Mouse (Mus musculus): Measurements from ENCODE around the gene Aven. TPM values are rescaled to one million over a fixed set of nuclear protein-coding genes. Genes with fewer than 3 reads are reported as not detected.
A peak's percentile ranks its signal among the peaks of the same experiment; 100 is the strongest.
"Not testable (repeated sequence)": the region's sequence is repeated elsewhere in the genome, so short reads cannot be mapped to it uniquely, and the experiment has no call there.

The Aven gene
- 8.3 and 10.0 TPM in 2 replicates for polyA plus RNA-seq (2014; fragmentation: Nextera tagmentation; extraction: Ambion mirVana)

- WGBS, result under 1% methylated on average over 68 of the region's 87 CpGs
- ATAC-seq (replicated peaks; ENCODE audit: insufficient number of reproducible peaks, low FRiP score, low TSS enrichment, low read depth), result peak; percentile 94
Observed at GRCm38 (mm10) chr2:112492856-112493538, at the start of gene Aven. Aven (plus strand) TSS chr2:112492964.

DNA sequence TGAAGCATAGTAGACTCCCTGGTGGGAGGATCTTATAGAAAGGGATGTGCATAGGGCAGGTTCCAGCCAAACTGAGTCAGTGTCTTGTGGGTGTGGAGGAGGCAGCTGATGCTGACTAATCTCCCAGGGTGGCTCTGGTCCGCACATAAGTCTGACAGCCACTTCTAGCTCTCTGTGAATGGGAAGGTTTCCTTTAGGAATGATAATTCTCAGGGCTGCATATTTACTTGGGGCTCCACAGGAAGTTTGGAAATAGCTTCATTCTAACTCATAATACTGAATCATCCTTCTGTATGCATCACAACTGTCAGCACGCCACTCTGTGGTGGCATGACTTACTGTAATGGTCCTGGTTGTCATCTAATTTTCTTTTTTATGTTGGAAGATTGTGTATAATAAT, 49.3 kb upstream of the Aven start:
- Histone ChIP-seq H3K27me3 (ENCODE audit: control insufficient read depth, insufficient read depth, low read length) (no peaks in the 10 kb centered on the region), H3K36me3 (replicated peaks; ENCODE audit: control insufficient read depth, insufficient read depth, low read depth, low read length) (no peaks in the 10 kb centered on the region), H3K4me1 (ENCODE audit: control insufficient read depth, insufficient read depth, low read length) (no peaks in the 10 kb centered on the region), H3K4me2 (ENCODE audit: low read depth, low read length) (no peak overlapping the region), H3K4me3 (ENCODE audit: low read depth, low read length) (no peak overlapping the region), H3K9me3 (replicated peaks; ENCODE audit: control insufficient read depth, low read length) (no peaks in the 10 kb centered on the region), H3K27ac (replicated peaks; ENCODE audit: low read depth, low read length) (no peak overlapping the region), H3K9ac (replicated peaks; ENCODE audit: low read length) (no peak overlapping the region)
- ATAC-seq (replicated peaks; ENCODE audit: insufficient number of reproducible peaks, low FRiP score, low TSS enrichment, low read depth) (no peak), DNase-seq (ENCODE audit: low spot score) (no peak)
- WGBS, result 59% methylated on average over 2 of the region's 2 CpGs

More at GRCm38 (mm10) chr2:112492856-112493538, at the start of gene Aven:
- H3K27ac ChIP-seq (replicated peaks; ENCODE audit: low read depth, low read length), result peak within 1 kb of the TSS; percentile 99
- H3K9me3 ChIP-seq (replicated peaks; ENCODE audit: control insufficient read depth, low read length), result no peaks in the 10 kb centered on the region
- H3K4me3 ChIP-seq (ENCODE audit: low read depth, low read length), result peak within 1 kb of the TSS; percentile 71
- peak within 1 kb of the TSS; percentile 75 for H3K4me2 ChIP-seq (ENCODE audit: low read depth, low read length)
- H3K27me3 ChIP-seq (ENCODE audit: control insufficient read depth, insufficient read depth, low read length), result no peaks in the 10 kb centered on the region
- H3K36me3 ChIP-seq (replicated peaks; ENCODE audit: control insufficient read depth, insufficient read depth, low read depth, low read length), result no peaks in the 10 kb centered on the region
- H3K4me1 ChIP-seq (ENCODE audit: control insufficient read depth, insufficient read depth, low read length), result no peaks in the 10 kb centered on the region; the same call in 1 of the 2 replicates
- H3K9ac ChIP-seq (replicated peaks; ENCODE audit: low read length), result peak within 1 kb of the TSS; percentile 99
- DNase-seq (ENCODE audit: low spot score), result peak; percentile 85

DNA sequence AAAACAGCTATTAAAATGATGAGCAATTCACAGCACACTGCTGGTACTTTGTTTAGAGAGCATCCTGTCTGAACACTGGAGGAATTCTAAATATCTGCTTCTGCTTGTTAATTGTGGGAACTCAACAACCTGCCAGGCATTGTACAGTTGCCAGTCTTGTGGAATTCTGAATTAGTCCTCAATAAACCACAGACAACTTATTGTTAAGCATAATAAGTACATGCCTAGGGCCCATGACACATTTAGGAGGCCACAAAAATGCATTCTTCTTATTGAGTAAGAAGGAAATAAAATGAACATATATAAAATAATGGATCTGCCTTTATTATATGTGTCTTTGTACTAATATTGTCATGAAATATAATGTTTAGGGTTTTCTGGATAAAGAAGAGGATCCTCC, 47.3 kb upstream of the Aven start:
- no peaks in the 10 kb centered on the region for H3K27me3 ChIP-seq (ENCODE audit: control insufficient read depth, insufficient read depth, low read length)
- no peak overlapping the region for H3K4me3 ChIP-seq (ENCODE audit: low read depth, low read length)
- H3K36me3 ChIP-seq (replicated peaks; ENCODE audit: control insufficient read depth, insufficient read depth, low read depth, low read length), result no peaks in the 10 kb centered on the region
- H3K4me1 ChIP-seq (ENCODE audit: control insufficient read depth, insufficient read depth, low read length), result no peaks in the 10 kb centered on the region
- no peak overlapping the region for H3K4me2 ChIP-seq (ENCODE audit: low read depth, low read length)
- no peaks in the 10 kb centered on the region for H3K9me3 ChIP-seq (replicated peaks; ENCODE audit: control insufficient read depth, low read length)
- ATAC-seq (replicated peaks; ENCODE audit: insufficient number of reproducible peaks, low FRiP score, low TSS enrichment, low read depth) (no peak), DNase-seq (ENCODE audit: low spot score) (no peak)
- H3K27ac ChIP-seq (replicated peaks; ENCODE audit: low read depth, low read length), result no peak overlapping the region
- H3K9ac ChIP-seq (replicated peaks; ENCODE audit: low read length), result no peak overlapping the region

DNA sequence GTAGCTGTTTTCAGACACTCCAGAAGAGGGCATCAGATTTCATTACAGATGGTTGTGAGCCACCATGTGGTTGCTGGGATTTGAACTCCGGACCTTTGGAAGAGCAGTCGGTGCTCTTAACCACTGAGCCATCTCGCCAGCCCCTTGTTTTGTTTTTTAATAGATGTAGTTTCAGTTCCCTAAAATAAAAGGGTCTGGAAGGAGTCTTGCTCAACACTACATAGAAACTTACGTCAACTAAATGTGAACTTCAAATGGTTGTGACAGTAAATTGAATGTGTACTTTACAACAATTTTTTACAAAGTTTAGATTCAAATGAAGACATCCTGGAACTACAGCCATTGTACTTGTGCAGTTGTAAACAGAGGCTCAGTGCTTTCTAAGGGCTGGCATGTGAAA, 44.7 kb upstream of the Aven start:
- not testable (repeated sequence) for H3K27me3 ChIP-seq (ENCODE audit: control insufficient read depth, insufficient read depth, low read length); H3K27ac ChIP-seq (replicated peaks; ENCODE audit: low read depth, low read length); H3K9me3 ChIP-seq (replicated peaks; ENCODE audit: control insufficient read depth, low read length); H3K36me3 ChIP-seq (replicated peaks; ENCODE audit: control insufficient read depth, insufficient read depth, low read depth, low read length); H3K4me2 ChIP-seq (ENCODE audit: low read depth, low read length); H3K4me1 ChIP-seq (ENCODE audit: control insufficient read depth, insufficient read depth, low read length); ATAC-seq (replicated peaks; ENCODE audit: insufficient number of reproducible peaks, low FRiP score, low TSS enrichment, low read depth); H3K9ac ChIP-seq (replicated peaks; ENCODE audit: low read length); DNase-seq (ENCODE audit: low spot score); H3K4me3 ChIP-seq (ENCODE audit: low read depth, low read length)
- WGBS, result 68% methylated on average over 4 of the region's 4 CpGs

DNA sequence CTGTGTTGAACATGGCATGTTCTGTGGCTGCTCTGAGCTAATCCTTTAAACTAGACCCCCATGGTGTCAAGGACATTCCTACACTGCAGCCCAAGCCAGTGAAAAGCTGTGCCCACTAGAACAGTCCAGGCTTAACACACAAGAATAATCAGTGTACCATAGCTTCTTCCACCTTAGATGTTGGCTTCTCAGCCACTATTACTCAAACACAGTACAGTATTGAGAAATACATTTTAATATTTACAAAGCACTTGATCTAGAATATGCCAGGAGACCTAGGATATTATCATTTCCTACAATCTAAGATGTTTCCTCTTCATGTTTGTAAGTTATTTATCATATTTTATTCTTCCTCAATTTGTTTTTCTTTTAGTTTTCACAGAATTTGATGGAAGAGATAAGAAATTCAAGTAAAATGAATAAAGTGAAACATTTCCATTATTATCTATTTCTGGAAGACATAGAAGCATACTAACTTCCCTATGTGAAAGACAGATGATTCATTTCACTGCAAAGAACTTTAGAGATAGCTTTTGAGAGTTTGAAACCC, 44.2 kb upstream of the Aven start:
- Histone ChIP-seq H3K9ac (replicated peaks; ENCODE audit: low read length) (no peak overlapping the region), H3K27ac (replicated peaks; ENCODE audit: low read depth, low read length) (no peak overlapping the region), H3K9me3 (replicated peaks; ENCODE audit: control insufficient read depth, low read length) (no peaks in the 10 kb centered on the region), H3K4me1 (ENCODE audit: control insufficient read depth, insufficient read depth, low read length) (no peaks in the 10 kb centered on the region), H3K4me2 (ENCODE audit: low read depth, low read length) (no peak overlapping the region), H3K27me3 (ENCODE audit: control insufficient read depth, insufficient read depth, low read length) (no peaks in the 10 kb centered on the region), H3K36me3 (replicated peaks; ENCODE audit: control insufficient read depth, insufficient read depth, low read depth, low read length) (no peaks in the 10 kb centered on the region), H3K4me3 (ENCODE audit: low read depth, low read length) (no peak overlapping the region)
- DNase-seq (ENCODE audit: low spot score), result no peak
- ATAC-seq (replicated peaks; ENCODE audit: insufficient number of reproducible peaks, low FRiP score, low TSS enrichment, low read depth), result no peak

DNA sequence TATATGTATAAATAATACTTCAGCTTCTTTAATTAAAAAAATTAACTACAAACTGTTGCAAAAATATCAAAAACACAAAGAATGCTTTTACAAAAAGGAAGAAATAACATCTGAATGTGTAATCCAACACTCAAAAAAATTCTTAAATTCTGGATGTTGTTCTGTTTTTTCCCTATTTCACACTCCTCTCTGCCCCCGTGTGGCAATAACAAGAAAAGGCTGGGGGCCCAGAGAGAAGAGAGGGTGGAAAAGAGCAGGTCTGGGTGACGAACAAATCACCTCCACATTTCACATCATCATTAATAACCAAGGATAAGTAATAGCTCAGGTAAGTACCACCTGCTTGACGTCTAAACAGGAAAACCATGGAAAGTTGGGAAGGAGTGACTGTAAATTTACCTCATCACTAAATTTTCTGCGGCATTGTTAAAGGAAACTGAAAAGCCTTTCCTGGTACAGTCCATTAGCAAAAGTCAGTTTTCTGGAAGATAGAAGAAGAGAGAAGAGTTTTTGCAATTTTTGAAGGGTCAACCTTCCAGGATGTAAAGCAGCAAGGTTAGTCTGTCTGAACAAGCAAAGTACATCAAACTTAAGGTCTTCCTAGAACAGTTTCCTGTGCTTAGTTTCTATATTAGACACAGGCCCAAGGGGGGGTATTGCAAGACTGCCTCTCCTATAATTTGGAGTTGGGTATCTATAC, 43.0 kb upstream of the Aven start:
- Histone ChIP-seq H3K27me3 (ENCODE audit: control insufficient read depth, insufficient read depth, low read length) (no peaks in the 10 kb centered on the region), H3K4me3 (ENCODE audit: low read depth, low read length) (no peak overlapping the region), H3K9ac (replicated peaks; ENCODE audit: low read length) (no peak overlapping the region), H3K9me3 (replicated peaks; ENCODE audit: control insufficient read depth, low read length) (no peaks in the 10 kb centered on the region), H3K27ac (replicated peaks; ENCODE audit: low read depth, low read length) (no peak overlapping the region), H3K4me1 (ENCODE audit: control insufficient read depth, insufficient read depth, low read length) (no peaks in the 10 kb centered on the region), H3K4me2 (ENCODE audit: low read depth, low read length) (no peak overlapping the region), H3K36me3 (replicated peaks; ENCODE audit: control insufficient read depth, insufficient read depth, low read depth, low read length) (no peaks in the 10 kb centered on the region)
- DNase-seq (ENCODE audit: low spot score), result peak; percentile 27
- WGBS, result 35% methylated on average over 4 of the region's 4 CpGs
- no peak for ATAC-seq (replicated peaks; ENCODE audit: insufficient number of reproducible peaks, low FRiP score, low TSS enrichment, low read depth)

DNA sequence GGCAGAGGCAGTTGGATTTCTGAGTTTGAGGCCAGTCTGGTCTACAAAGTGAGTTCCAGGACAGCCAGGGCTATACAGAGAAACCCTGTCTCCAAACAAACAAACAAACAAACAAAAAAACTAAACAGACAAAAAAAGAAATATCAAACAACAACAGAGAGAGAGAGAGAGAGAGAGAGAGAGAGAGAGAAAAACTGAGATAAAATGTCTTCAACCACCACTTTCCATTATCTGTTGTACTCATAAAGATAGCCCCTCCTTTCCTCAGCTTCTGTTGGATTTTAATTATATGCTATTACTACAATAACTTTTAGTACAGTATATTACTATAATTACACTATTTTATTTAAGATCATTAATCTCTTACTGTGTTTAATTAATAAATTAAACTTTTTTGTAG, 40.3 kb upstream of the Aven start:
- not testable (repeated sequence) for H3K36me3 ChIP-seq (replicated peaks; ENCODE audit: control insufficient read depth, insufficient read depth, low read depth, low read length); H3K27ac ChIP-seq (replicated peaks; ENCODE audit: low read depth, low read length); H3K4me3 ChIP-seq (ENCODE audit: low read depth, low read length); H3K9me3 ChIP-seq (replicated peaks; ENCODE audit: control insufficient read depth, low read length); H3K9ac ChIP-seq (replicated peaks; ENCODE audit: low read length); DNase-seq (ENCODE audit: low spot score); ATAC-seq (replicated peaks; ENCODE audit: insufficient number of reproducible peaks, low FRiP score, low TSS enrichment, low read depth); H3K4me1 ChIP-seq (ENCODE audit: control insufficient read depth, insufficient read depth, low read length); H3K4me2 ChIP-seq (ENCODE audit: low read depth, low read length); H3K27me3 ChIP-seq (ENCODE audit: control insufficient read depth, insufficient read depth, low read length)
